Mouse (Mus musculus): Measurements from ENCODE around the gene Tprg. TPM values are rescaled to one million over a fixed set of nuclear protein-coding genes. Genes with fewer than 3 reads are reported as not detected.
A peak's percentile ranks its signal among the peaks of the same experiment; 100 is the strongest.

The Tprg gene
- total RNA-seq, 2 experiments from 2014 or later: not detected

DNA sequence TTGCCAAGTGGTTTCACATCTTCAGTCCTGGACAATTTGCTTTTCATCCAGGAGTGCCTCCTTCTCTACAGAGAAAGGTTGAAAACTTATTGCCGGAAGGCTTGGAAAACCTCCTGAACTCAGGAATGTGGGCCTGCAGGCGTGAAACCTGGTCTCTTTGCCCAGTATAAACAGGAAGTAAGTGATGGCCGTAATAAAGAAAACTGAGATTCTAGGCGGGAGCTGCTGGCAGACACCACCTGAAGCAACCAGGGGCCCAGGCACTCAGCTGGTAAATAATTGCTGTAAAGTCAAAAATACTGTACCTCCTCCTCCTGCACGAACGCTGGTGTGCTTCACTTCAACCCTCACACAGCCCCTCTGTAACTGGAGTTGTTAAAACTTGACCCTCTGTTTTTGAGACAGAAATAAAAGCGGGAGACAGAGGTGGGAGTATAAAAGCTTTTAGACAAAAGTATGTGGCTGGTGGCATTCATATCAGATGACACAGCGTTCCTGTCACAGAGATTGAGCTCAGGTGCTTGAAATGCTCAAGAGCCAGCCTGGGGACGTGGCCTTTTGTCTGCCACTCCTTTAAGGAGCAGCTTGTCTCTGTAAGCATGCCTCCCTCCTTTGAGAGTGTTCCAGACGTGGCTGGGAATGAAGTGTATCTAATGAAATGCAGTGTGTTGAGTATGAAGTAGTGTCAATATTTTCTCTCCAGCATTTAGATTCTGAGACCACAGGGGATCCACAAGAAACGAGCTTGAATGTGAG is 131.4 kb downstream of the Tprg start:
- intact Hi-C loops (cut with DNase I): no loop called here

DNA sequence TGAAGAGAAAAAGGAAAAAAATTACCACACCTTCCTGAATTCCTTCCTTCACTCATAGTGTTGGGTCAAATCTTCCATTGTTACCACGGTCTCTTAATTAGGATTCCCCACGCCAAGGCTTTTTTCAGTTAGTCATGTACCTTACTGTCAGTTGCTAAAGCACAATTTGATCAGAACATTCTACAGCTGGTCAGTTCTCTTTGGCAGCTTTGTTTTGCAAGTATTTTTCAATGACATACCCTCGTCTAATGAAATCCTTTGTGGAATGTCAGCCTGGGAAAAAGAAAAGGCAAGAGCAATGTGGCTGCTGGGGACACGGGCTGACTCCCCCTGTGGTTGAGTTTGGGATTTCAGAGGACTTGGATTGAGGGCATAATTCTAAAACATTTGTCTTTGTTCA is 136.4 kb downstream of the Tprg start:
- intact Hi-C loops (cut with DNase I): no loop called here
- DNase-seq: no peak

More for the DNA sequence above, 131.4 kb downstream of the Tprg start:
- DNase-seq: no peak

DNA sequence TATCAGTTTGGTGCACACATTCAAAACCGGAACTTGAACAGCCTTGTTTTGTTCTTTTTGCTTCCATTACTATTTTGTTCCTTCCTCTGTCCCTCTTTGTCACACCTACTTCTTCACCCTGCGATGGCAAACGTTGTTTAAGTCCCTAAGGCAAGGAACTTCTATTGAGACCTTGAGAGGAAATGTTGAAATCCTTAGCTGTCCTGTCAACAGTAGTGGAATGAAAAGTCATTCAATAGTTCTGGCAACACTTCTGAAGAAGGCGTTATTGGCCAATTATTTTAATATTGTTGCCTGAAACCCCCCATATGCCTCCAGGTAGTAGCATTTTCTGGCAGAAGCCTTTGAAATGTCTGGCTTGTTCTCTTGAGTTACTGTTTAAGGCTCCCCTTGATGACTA is 137.4 kb downstream of the Tprg start:
- DNase-seq: no peak

DNA sequence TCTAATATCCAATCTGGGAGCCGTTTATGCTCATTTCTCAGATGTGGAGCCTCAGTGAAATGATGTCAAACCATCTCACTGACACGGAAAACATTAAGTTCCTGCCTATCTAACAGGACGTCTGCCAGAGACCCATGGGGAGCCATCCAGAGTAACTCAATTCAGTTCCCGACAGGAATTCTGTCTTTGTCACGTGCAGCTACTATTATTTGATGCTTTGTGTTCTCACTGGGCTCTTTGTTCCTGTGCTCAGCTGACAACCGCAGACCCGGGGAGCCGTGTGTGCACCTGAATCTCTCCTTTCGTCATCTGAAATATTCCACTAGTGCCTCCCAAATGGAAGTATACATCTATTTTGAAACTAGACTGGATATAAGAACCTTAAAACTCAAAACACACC is 138.3 kb downstream of the Tprg start:
- no peak for DNase-seq
- intact Hi-C loops (cut with DNase I): no loop called here

More for the DNA sequence above, 137.4 kb downstream of the Tprg start:
- intact Hi-C loops (cut with DNase I): no loop called here

DNA sequence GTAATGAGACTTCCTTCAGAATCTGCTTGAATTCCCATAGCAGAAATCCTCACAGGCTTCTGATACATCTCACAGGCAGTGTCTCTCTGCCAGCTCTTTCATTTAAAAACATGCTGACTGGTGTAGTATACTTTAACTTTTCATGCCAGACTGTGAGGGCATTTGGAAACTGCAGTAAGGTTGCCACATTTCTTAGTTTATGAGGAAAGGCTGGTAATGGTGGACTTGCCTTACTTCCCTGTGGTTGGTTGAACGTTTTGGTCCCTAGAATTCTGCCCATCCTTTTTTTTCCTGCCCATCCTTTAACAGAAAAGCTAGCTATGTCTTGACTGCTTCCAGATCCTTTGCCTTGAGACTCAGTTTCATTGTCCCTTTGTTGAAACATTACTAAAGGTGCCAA is 138.8 kb downstream of the Tprg start:
- intact Hi-C loops (cut with DNase I): no loop called here
- DNase-seq: no peak

DNA sequence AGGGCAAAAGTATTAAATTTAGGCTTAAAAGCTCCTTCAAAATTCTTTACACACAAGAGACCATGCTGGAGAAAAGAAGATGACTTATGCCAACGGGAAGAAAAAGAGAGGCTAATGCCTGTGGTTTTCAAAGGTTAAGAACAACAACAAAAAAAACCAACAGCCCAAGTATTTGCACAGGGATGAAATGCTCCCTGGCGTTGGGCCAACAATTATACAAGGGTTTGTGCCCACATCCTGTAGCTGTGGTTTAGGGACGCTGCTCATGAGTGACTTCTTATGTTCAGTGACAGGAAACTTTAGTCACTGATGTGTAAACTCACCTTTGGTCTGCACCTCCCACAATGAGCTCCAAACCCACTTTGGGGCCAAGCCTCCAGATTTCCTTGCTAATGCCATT is 139.6 kb downstream of the Tprg start:
- intact Hi-C loops (cut with DNase I): no loop called here
- peak in 1 of 2 experiments; percentile 4 for DNase-seq

DNA sequence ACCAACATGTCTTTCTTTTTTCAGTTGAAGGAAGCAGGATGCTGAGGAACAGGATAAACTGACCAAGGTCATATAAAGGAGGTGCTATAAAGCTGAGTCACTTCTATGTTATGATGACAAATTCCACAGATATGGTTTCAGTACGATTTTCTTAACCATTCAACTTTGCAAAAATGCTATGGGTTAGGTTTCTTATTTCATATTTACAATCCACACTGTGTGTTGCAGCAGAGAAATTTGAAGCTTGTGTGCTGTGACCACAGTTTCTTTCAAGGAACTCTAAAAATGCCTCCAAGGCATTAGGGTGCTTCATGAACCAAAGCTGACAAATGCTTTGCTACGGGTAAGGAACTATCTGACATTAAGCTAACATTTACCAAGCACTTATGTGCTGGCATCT is 153.4 kb downstream of the Tprg start:
- intact Hi-C loops (cut with DNase I): no loop called here
- no peak for DNase-seq

DNA sequence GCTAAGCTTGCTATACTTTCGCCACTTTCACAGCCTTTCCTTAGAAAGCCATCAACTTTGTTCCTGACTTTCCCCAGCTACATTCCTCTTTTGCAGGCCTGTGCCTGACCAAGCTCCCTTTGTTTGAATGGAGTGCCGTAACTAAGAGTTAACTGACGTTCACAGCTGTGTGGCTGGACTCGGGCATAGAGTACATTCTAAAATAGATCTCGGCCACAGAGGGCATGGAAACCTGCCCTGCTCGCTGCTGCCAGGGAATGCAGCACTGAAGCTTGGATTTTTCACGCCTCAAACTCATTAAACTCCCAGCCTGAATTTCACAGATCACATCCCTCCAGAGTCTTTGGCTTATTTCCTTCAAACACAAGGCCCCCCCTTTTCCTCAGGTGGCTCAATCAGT is 159.0 kb downstream of the Tprg start:
- peak; percentile 18 to 58 for DNase-seq
- intact Hi-C loops (cut with DNase I): no loop called here

DNA sequence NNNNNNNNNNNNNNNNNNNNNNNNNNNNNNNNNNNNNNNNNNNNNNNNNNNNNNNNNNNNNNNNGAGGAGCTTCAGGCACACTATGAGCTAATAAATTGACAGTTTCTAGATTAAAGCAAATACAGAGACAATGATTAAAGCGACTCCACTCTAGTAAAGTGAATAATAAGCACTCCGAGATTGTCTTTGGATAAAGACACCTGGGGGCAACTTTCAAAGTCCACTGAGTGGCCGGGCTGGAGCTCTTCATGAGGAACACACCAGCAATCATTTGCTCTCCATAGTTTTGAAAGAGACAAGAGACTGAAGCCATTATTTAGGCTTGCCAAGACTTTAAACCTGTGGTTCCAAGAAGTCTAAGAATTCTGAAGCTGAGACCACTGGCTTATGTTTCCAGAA is 164.9 kb downstream of the Tprg start:
- intact Hi-C loops (cut with DNase I): no loop called here

DNA sequence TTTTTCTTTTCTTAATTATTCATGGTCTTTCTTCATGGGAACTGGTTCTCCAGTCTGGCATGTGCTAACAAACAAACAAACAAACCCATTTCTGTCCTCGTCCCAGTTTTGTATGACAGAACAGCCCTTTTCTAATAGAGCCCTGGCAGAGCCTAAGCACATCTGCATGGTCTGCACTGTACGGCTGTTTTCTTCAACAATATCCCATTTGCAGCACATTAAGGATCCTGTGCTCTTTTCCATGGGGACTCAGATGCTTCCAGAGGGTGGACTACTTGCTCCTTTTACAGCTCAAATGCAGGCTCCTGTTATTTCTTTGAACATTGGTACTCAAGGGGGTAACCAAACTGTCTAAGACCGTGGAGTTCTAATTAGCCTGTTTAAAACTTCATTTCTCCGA is 178.1 kb downstream of the Tprg start:
- no peak for DNase-seq
- intact Hi-C loops (cut with DNase I): no loop called here

More for the DNA sequence above, 164.9 kb downstream of the Tprg start:
- DNase-seq: no peak

DNA sequence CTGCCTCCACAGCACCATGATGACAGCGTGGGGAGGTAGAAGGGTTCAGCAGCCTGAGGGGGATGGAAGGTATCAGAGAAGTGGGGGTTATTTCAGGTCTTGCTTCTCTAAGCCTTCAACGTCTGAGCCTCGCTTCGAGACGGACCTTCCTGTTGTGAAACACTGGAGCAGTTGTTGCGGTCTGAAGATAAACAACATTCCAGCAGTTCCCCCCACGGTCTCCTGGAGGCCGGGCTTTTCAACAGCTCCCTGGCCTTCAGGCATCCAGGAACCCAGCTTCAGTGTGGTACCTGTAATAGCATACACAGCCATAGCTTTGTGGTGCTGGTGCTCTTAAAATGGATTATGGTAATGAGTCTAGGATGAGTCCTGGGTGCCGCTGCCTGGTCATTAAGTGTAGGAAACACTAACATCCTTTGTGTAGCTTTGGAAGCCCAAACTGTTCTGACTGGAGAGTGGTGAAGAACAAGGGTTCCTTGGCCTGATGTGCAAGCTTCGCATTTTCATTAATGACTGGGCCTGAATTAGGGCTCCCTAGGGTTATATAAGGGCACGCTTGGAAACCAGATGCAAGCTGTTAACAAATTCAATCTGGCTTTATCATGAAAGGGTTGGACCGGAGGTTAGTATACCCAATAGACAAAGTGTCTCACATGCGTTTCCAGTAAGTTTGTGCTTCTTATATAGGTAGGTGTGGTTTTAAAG is 179.0 kb downstream of the Tprg start:
- DNase-seq: peak; percentile 11 to 15
- intact Hi-C loops (cut with DNase I): no loop called here

DNA sequence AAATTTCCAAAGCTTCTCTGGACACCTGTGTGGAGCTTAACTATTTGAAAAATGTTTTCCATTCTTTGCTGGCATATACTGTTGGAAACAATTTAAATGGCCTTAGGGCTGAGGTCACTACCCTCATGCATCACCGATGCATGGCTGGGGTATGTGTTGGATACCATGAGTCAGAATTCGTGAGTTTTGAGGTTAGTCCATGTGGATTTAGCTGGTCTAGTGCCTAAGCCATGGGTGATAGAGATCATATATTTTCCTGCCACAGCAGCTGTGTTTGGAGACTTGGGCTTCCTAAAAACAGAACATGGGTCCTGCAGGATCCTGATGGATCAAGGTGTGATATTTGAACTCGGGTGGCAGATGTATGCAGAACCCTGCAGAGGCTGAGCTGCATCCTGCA is 181.4 kb downstream of the Tprg start:
- DNase-seq: no peak
- intact Hi-C loops (cut with DNase I): no loop called here

DNA sequence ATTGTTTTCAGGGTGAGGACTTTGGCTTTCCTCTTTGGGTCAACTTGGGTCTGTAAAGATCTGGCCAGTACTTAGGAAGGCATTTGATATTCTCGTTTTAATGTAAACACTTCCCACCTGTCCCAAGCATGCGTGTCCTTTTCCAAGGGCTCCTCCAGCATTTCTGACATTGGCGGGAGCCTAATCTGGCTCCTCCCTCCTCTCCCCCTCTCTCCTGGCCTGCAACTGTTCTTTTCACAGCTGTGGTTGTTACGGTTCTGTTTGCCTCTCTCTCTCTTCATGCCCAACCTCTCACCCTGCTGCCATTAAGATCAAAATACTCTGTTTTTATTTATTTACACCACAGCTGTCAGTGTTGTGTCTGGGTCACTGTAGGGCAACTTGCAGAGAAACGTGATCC is 182.0 kb downstream of the Tprg start:
- intact Hi-C loops (cut with DNase I): no loop called here
- DNase-seq: no peak
